Mouse (Mus musculus) MEL (cell line): ENCODE measurements around the gene Ak7. TPM values are rescaled to one million over a fixed set of nuclear protein-coding genes. Genes with fewer than 3 reads are reported as not detected.
A peak's percentile ranks its signal among the peaks of the same experiment; 100 is the strongest.

Experiments used
- DNase-seq: peaks from one replicate; pipeline ENCODE4 v3.0.0; 2011; ENCODE audit warnings: low read depth, low spot score
- H3K27ac ChIP-seq: 2 replicates; pipeline ENCODE4 v1.5.1; 2012; ENCODE audit warnings: low read depth, mild to moderate bottlenecking, control low read depth, low read length, moderate library complexity; ENCODE audit not compliant: control insufficient read depth
- H3K27me3 ChIP-seq, 2 experiments: fragments of 150-350 bp in 1 of 2; sonication (generic) in 1 of 2; 2 replicates each; pipeline ENCODE4 v1.6.1; 2012; ENCODE audit warnings: low read length in 2 of 2, mild to moderate bottlenecking in 2 of 2, improper control_type of control experiment in 1 of 2, moderate library complexity in 1 of 2; ENCODE audit not compliant: insufficient read depth in 2 of 2, control insufficient read depth in 1 of 2
- H3K36me3 ChIP-seq, 2 experiments: 2 replicates each; pipeline ENCODE4 v1.6.1; 2012 to 2014; ENCODE audit warnings: low read length in 2 of 2, improper control_type of control experiment in 1 of 2, inconsistent platforms in 1 of 2, mild to moderate bottlenecking in 1 of 2; ENCODE audit not compliant: insufficient read depth in 2 of 2, control insufficient read depth in 1 of 2
- H3K4me1 ChIP-seq, 2 experiments: fragments of 150-350 bp in 1 of 2; sonication (generic) in 1 of 2; 2 replicates each; pipeline ENCODE4 v1.6.1; 2012; ENCODE audit warnings: low read length in 2 of 2, improper control_type of control experiment in 1 of 2, mild to moderate bottlenecking in 1 of 2; ENCODE audit not compliant: insufficient read depth in 2 of 2, control insufficient read depth in 1 of 2
- H3K4me3 ChIP-seq, 2 experiments: fragments of 150-350 bp in 1 of 2; sonication (generic) in 1 of 2; 2 replicates each; pipeline ENCODE4 v1.5.1; 2012; ENCODE audit warnings: low read depth in 2 of 2, low read length in 2 of 2, mild to moderate bottlenecking in 2 of 2, moderate library complexity in 2 of 2, control low read depth in 1 of 2, improper control_type of control experiment in 1 of 2; ENCODE audit not compliant: control insufficient read depth in 1 of 2, insufficient read depth in 1 of 2
- H3K79me2 ChIP-seq: 2 replicates; pipeline ENCODE4 v1.6.1; 2012; ENCODE audit warnings: mild to moderate bottlenecking, low read length, moderate library complexity; ENCODE audit not compliant: control insufficient read depth, poor library complexity, insufficient read depth
- H3K9ac ChIP-seq: 2 replicates; pipeline ENCODE4 v1.6.1; 2012; ENCODE audit warnings: low read depth, mild to moderate bottlenecking, control low read depth, low read length, moderate library complexity; ENCODE audit not compliant: control insufficient read depth, poor library complexity, severe bottlenecking
- H3K9me3 ChIP-seq: fragments of 150-350 bp; sonication (generic); replicated peaks from 2 replicates; pipeline ENCODE4 v1.6.1; 2012; ENCODE audit warnings: mild to moderate bottlenecking, low read length, improper control_type of control experiment, moderate library complexity; ENCODE audit not compliant: insufficient read depth
- CHD2 ChIP-seq: IDR thresholded peaks from 2 replicates; pipeline ENCODE4 v1.6.1; 2011; ENCODE audit warnings: low read length, improper control_type of control experiment
- CTCF ChIP-seq, 3 experiments: IDR thresholded peaks in 2 of 3; conservative IDR thresholded peaks in 1 of 3; 2 replicates each; pipeline ENCODE4 v1.5.1; 2011 to 2012; ENCODE audit warnings: low read length in 3 of 3, low read depth in 2 of 3, mild to moderate bottlenecking in 2 of 3, improper control_type of control experiment in 1 of 3, inconsistent platforms in 1 of 3, mixed read lengths in 1 of 3, moderate library complexity in 1 of 3; ENCODE audit not compliant: control insufficient read depth in 1 of 3, insufficient read depth in 1 of 3, poor library complexity in 1 of 3, severe bottlenecking in 1 of 3
- ELF1 ChIP-seq: IDR thresholded peaks from 2 replicates; pipeline ENCODE4 v1.6.1; 2014; ENCODE audit warnings: low read depth, mild to moderate bottlenecking, inconsistent platforms, low read length, improper control_type of control experiment, moderate library complexity
- EP300 ChIP-seq, 2 experiments: IDR thresholded peaks; 2 replicates each; pipeline ENCODE4 v1.6.1; 2011; ENCODE audit warnings: improper control_type of control experiment in 2 of 2, low read length in 2 of 2, low read depth in 1 of 2, mild to moderate bottlenecking in 1 of 2
- GABPA ChIP-seq: IDR thresholded peaks from 2 replicates; pipeline ENCODE4 v1.6.1; 2012; ENCODE audit warnings: low read depth, mild to moderate bottlenecking, inconsistent platforms, low read length, improper control_type of control experiment, moderate library complexity
- HCFC1 ChIP-seq: IDR thresholded peaks from 2 replicates; pipeline ENCODE4 v1.6.1; 2012; ENCODE audit warnings: low read depth, mild to moderate bottlenecking, inconsistent platforms, low read length, improper control_type of control experiment, moderate library complexity
- KAT2A ChIP-seq: conservative IDR thresholded peaks from 2 replicates; pipeline ENCODE4 v1.6.1; 2012; ENCODE audit warnings: low read depth, low read length, improper control_type of control experiment, inconsistent platforms
- MAZ ChIP-seq: IDR thresholded peaks from 2 replicates; pipeline ENCODE4 v1.6.1; 2012; ENCODE audit warnings: low read depth, mild to moderate bottlenecking, inconsistent platforms, low read length, improper control_type of control experiment
- MYB ChIP-seq: IDR thresholded peaks from 2 replicates; pipeline ENCODE4 v1.6.1; 2011; ENCODE audit warnings: mild to moderate bottlenecking, low read depth, low read length, improper control_type of control experiment
- NRF1 ChIP-seq: IDR thresholded peaks from 2 replicates; pipeline ENCODE4 v1.6.1; 2014; ENCODE audit warnings: low read depth, mild to moderate bottlenecking, inconsistent platforms, low read length, improper control_type of control experiment, moderate library complexity; ENCODE audit not compliant: poor library complexity, insufficient read depth, severe bottlenecking
- POLR2AphosphoS2 ChIP-seq: IDR thresholded peaks from 2 replicates; pipeline ENCODE4 v1.6.1; 2011; ENCODE audit warnings: low read length, improper control_type of control experiment
- POLR2AphosphoS5 ChIP-seq: IDR thresholded peaks from 2 replicates; pipeline ENCODE4 v1.6.1; 2012; ENCODE audit warnings: low read depth, borderline replicate concordance, mild to moderate bottlenecking, inconsistent platforms, low read length, moderate library complexity, mixed read lengths
- RCOR1 ChIP-seq: IDR thresholded peaks from 2 replicates; pipeline ENCODE4 v1.6.1; 2012; ENCODE audit warnings: low read depth, mild to moderate bottlenecking, inconsistent platforms, low read length, improper control_type of control experiment
- SIN3A ChIP-seq: IDR thresholded peaks from 2 replicates; pipeline ENCODE4 v1.6.1; 2012; ENCODE audit warnings: low read length, improper control_type of control experiment, inconsistent platforms
- TBP ChIP-seq: IDR thresholded peaks from 2 replicates; pipeline ENCODE4 v1.8.0; 2011; ENCODE audit warnings: low read depth, low read length, improper control_type of control experiment
- ZC3H11A ChIP-seq: IDR thresholded peaks from 2 replicates; pipeline ENCODE4 v1.6.1; 2012; ENCODE audit warnings: low read depth, mild to moderate bottlenecking, inconsistent platforms, low read length, improper control_type of control experiment
- ZKSCAN1 ChIP-seq: IDR thresholded peaks from 2 replicates; pipeline ENCODE4 v1.6.1; 2012; ENCODE audit warnings: low read depth, mild to moderate bottlenecking, inconsistent platforms, low read length, improper control_type of control experiment, moderate library complexity
- ZMIZ1 ChIP-seq: IDR thresholded peaks from 2 replicates; pipeline ENCODE4 v1.6.1; 2012; ENCODE audit warnings: low read depth, mild to moderate bottlenecking, inconsistent platforms, low read length, improper control_type of control experiment, moderate library complexity
- polyA plus RNA-seq, 2 experiments: library from polyadenylated mRNA; stranded (reverse) in 1 of 2; unstranded in 1 of 2; fragments of >175 nt in 1 of 2; fragments of >200 nt in 1 of 2; gene quantifications; 2 replicates each; pipeline versions ENCODE4 v1.2.1 to v1.2.4; 2012; ENCODE audit warnings: low replicate concordance in 2 of 2, low read depth in 1 of 2; ENCODE audit not compliant: insufficient read length in 2 of 2, insufficient read depth in 1 of 2, missing spikeins in 1 of 2
- total RNA-seq: library from RNA; depleted of rRNA; stranded (reverse); fragments of 300-350 nt; gene quantifications from 2 replicates; pipeline ENCODE4 v1.2.3, GENCODE M21; 2012

Ak7 gene
- total and polyA plus RNA-seq, 3 experiments = 0.31 to 0.36 TPM; not detected in 1

GRCm38 (mm10) chr12:105807416-105807815 is 101.6 kb downstream of the Ak7 start:
- Histone ChIP-seq H3K27me3 (no peaks in the 10 kb centered on the region), H3K9ac (no peak overlapping the region), H3K36me3 (peaks cover 45 to 80% of the 10 kb centered on the region in 2 experiments), H3K4me3 (no peak overlapping the region), H3K27ac (no peak overlapping the region), H3K79me2 (peaks cover 8% of the 10 kb centered on the region; the same call in 1 of the 2 replicates), H3K4me1 (peaks cover 7 to 21% of the 10 kb centered on the region in 2 experiments), H3K9me3 (no peaks in the 10 kb centered on the region)
- TF ChIP-seq ZC3H11A = no peak
- no peak for TF ChIP-seq POLR2AphosphoS2
- TF ChIP-seq KAT2A = no peak
- TF ChIP-seq RCOR1 = peak; percentile 31; the same call in 1 of the 2 replicates
- peak; percentile 31 for DNase-seq

GRCm38 (mm10) chr12:105808945-105809344 is 103.2 kb downstream of the Ak7 start:
- Histone ChIP-seq H3K4me1 (peaks cover 7 to 21% of the 10 kb centered on the region in 2 experiments), H3K9ac (no peak overlapping the region), H3K79me2 (peaks cover 3% of the 10 kb centered on the region; the same call in 1 of the 2 replicates), H3K36me3 (peaks cover 45 to 71% of the 10 kb centered on the region in 2 experiments), H3K27me3 (no peaks in the 10 kb centered on the region), H3K27ac (no peak overlapping the region), H3K9me3 (no peaks in the 10 kb centered on the region), H3K4me3 (no peak overlapping the region)
- no peak for TF ChIP-seq HCFC1
- TF ChIP-seq POLR2AphosphoS2 = no peak
- TF ChIP-seq ZKSCAN1 = no peak
- TF ChIP-seq MAZ = no peak
- no peak for TF ChIP-seq POLR2AphosphoS5
- TF ChIP-seq ELF1 = no peak
- no peak for TF ChIP-seq EP300 (IDR thresholded peaks at IDR 0.05; ENCODE audit: low read depth in 1 of 2, low read length in 2 of 2)
- no peak for TF ChIP-seq ZMIZ1
- TF ChIP-seq NRF1 = no peak
- no peak for TF ChIP-seq GABPA
- TF ChIP-seq MYB = no peak
- TF ChIP-seq CTCF (IDR thresholded peaks at IDR 0.05 in 2 of 3, conservative IDR thresholded peaks at IDR 0.05 in 1 of 3; ENCODE audit: control insufficient read depth in 1 of 3, insufficient read depth in 1 of 3, low read depth in 2 of 3, low read length in 3 of 3, poor library complexity in 1 of 3, severe bottlenecking in 1 of 3) = no peak
- no peak for TF ChIP-seq CHD2
- no peak for TF ChIP-seq SIN3A
- no peak for TF ChIP-seq TBP
- DNase-seq = peak; percentile 57
